Comparison of ENCODE assay signal across 8 mouse cellular contexts in the genomic region with DNA sequence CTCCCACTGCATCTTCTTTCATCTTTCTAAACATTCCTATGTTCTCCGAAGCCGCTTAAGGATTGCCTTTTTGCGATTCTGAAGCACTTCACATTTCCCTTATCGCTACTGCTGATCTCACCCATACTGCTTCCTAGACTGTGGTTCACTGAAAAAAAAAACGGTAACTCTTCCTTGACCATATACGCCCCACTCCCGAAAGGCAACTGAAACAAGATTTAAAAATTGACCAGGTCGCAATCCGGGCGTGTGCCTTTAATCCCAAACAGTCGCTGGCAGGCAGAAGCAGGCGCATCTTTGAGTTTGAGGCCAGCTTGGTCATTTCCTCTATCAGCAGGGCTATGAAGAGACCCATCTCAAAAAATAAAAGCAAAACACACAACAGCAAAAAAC. TPM values are rescaled to one million over a fixed set of nuclear protein-coding genes. Genes with fewer than 3 reads are reported as not detected.
A peak's percentile ranks its signal among the peaks of the same experiment; 100 is the strongest.
DNase-seq lines count a peak whose midpoint lies in the region; ATAC-seq lines count a peak whose summit lies in the region.

No protein-coding gene starts in this region.

- peak overlapping the region; percentile 74 for H3K4me2 ChIP-seq in hindbrain, embryonic 15.5 days

- H3K27me3 ChIP-seq in erythroblast, embryonic 14.5 days (ENCODE audit: control insufficient read depth), result no peaks in the 10 kb centered on the region
- H3K27me3 ChIP-seq in hindbrain, embryonic 15.5 days, result no peaks in the 10 kb centered on the region

- peak overlapping the region; percentile 70 for H3K9ac ChIP-seq in hindbrain, embryonic 15.5 days

- peak; percentile 24 to 37 for DNase-seq in left cerebral cortex, postnatal 36 days (ENCODE audit: low spot score in 2 of 2)
- no peak for DNase-seq in left cerebral cortex, adult 11 months (ENCODE audit: low spot score)
- DNase-seq in adipocyte (ENCODE audit: low spot score), result peak; percentile 63
- DNase-seq in lung, postnatal 10 days, result peak; percentile 33
- DNase-seq in skeletal muscle tissue, adult 2 months (ENCODE audit: low read depth, low spot score), result peak; percentile 36
- no peak for DNase-seq in cerebellum, adult 9-11 months

- WGBS in hindbrain, embryonic 15.5 days, result 5% methylated on average over 12 of the region's 12 CpGs

- intact Hi-C loops in left cerebral cortex, postnatal 36 days (cut with DNase I), result no loop called here

- H3K4me3 ChIP-seq in erythroblast, embryonic 14.5 days (replicated peaks), result peak overlapping the region; percentile 95
- H3K4me3 ChIP-seq in hindbrain, embryonic 15.5 days, result peak overlapping the region; percentile 97

- H3K9me3 ChIP-seq in erythroblast, embryonic 14.5 days (ENCODE audit: control insufficient read depth, low read length), result no peaks in the 10 kb centered on the region
- H3K9me3 ChIP-seq in hindbrain, embryonic 15.5 days, result no peaks in the 10 kb centered on the region

- ATAC-seq in hindbrain, embryonic 15.5 days (ENCODE audit: low FRiP score, low read depth), result peak; percentile 40

- H3K27ac ChIP-seq in hindbrain, embryonic 15.5 days (replicated peaks), result peak overlapping the region; percentile 87

- H3K4me1 ChIP-seq in erythroblast, embryonic 14.5 days (ENCODE audit: control insufficient read depth), result peaks cover 46% of the 10 kb centered on the region
- peaks cover 41% of the 10 kb centered on the region for H3K4me1 ChIP-seq in hindbrain, embryonic 15.5 days (replicated peaks)

- peaks cover 34% of the 10 kb centered on the region for H3K36me3 ChIP-seq in erythroblast, embryonic 14.5 days (ENCODE audit: control insufficient read depth)
- peaks cover 9% of the 10 kb centered on the region for H3K36me3 ChIP-seq in hindbrain, embryonic 15.5 days

RNA-seq across cellular contexts. Expression of a gene that starts 0.5 kb away (rescaled TPM):
- 100 to 1,000 TPM in 1 of 2 experiments, 10 to 100 TPM in 1; 99.3 to 152 TPM for total RNA-seq in left cerebral cortex, postnatal 36 days (2021)
- 1.5 and 3.7 TPM in 2 replicates for polyA plus RNA-seq in erythroblast, embryonic 14.5 days (2012)
- polyA plus RNA-seq in hindbrain, embryonic 15.5 days (2015; fragmentation: Nextera tagmentation; extraction: Ambion mirVana), result 164 and 175 TPM in 2 replicates

RNA-seq across cellular contexts. Expression of a gene that starts 4.8 kb away (rescaled TPM):
- 10 to 100 TPM; 48.0 to 51.6 TPM for total RNA-seq in left cerebral cortex, postnatal 36 days (2021)
- polyA plus RNA-seq in erythroblast, embryonic 14.5 days (2012), result 0.15 and 0.29 TPM in 2 replicates
- 34.2 and 39.0 TPM in 2 replicates for polyA plus RNA-seq in hindbrain, embryonic 15.5 days (2015; fragmentation: Nextera tagmentation; extraction: Ambion mirVana)

RNA-seq across cellular contexts. Expression of a gene that starts 45.8 kb away (rescaled TPM):
- 10 to 100 TPM; 96.0 to 99.9 TPM for total RNA-seq in left cerebral cortex, postnatal 36 days (2021)
- polyA plus RNA-seq in erythroblast, embryonic 14.5 days (2012), result 4.0 and 5.0 TPM in 2 replicates
- 264 and 269 TPM in 2 replicates for polyA plus RNA-seq in hindbrain, embryonic 15.5 days (2015; fragmentation: Nextera tagmentation; extraction: Ambion mirVana)

Comparison
In these comparisons a context has a peak if more than half of its experiments do, and no peak if none do; other contexts are left out.
1. DNase-seq: peak in left cerebral cortex, postnatal 36 days (2 of 2), adipocyte (single experiment), lung, postnatal 10 days (single experiment) and skeletal muscle tissue, adult 2 months (single experiment); none in left cerebral cortex, adult 11 months (single experiment) and cerebellum, adult 9-11 months (single experiment).
2. RNA of a gene that starts 0.5 kb away (polyA plus RNA-seq): 164 to 175 TPM in hindbrain, embryonic 15.5 days; 1.5 to 3.7 TPM in erythroblast, embryonic 14.5 days; every median in the first group is over 10 times any median in the second.
3. RNA of a gene that starts 4.8 kb away (polyA plus RNA-seq): 34.2 to 39.0 TPM in hindbrain, embryonic 15.5 days; 0.15 to 0.29 TPM in erythroblast, embryonic 14.5 days; every median in the first group is over 10 times any median in the second.
4. RNA of a gene that starts 45.8 kb away (polyA plus RNA-seq): 264 to 269 TPM in hindbrain, embryonic 15.5 days; 4.0 to 5.0 TPM in erythroblast, embryonic 14.5 days; every median in the first group is over 10 times any median in the second.